Mouse (Mus musculus): Measurements from ENCODE around the gene Parvg. TPM values are rescaled to one million over a fixed set of nuclear protein-coding genes. Genes with fewer than 3 reads are reported as not detected.

Gene Parvg
- total RNA-seq, 2 experiments from 2014 or later, result 1.3 to 1.4 TPM

GRCm38 (mm10) chr15:84301641-84302420 lies 22.0 kb upstream of the Parvg start:
- intact Hi-C loops (cut with DNase I), result loop anchor here (5.0 kb wide), 1 partner anchor 145 kb away; the partner anchor contains the start of gene Shisal1
- DNase-seq (ENCODE audit: low spot score), result no peak

DNA sequence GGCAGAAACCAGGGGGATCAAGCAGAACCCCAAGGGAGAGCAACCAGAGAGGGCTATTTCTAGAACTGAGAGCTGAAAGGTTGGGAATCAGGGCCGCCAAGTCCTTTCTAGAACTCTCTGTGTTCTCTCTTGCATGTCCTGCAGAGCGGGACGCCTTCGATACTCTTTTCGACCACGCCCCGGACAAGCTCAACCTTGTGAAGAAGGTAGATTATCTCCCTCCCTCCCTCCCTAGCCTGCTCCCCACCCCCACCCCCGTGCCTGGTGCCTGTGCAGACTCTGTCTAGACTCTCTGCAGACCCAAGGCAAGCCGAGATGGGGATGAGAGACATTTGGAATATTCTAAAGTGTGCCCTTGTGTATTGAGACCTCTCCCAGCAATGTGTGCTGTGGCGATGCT lies 20.6 kb upstream of the Parvg start:
- DNase-seq (ENCODE audit: low spot score), result no peak
- intact Hi-C loops (cut with DNase I), result loop anchor here (5.0 kb wide), 1 partner anchor 144 kb away; the partner anchor contains the start of gene Shisal1

DNA sequence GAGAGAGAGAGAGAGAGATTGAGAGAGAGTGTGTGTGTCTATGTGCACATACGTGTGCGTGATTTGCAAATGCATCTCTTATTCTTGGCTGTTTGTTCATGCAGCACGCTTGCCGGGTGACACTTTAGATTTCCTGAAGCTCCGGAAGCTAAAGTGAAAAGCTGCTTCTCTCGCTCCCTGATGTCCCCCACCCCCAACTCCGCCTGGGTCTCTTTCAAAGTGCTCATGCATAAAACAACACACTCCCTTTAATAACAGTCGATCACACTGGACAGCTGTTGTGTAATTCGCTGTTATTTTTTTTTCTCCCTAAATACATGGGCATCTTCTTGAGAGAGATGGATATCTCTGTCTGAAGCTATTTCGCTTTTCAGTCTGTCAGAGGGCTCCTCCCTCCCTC lies 18.5 kb upstream of the Parvg start:
- DNase-seq (ENCODE audit: low spot score), result no peak
- intact Hi-C loops (cut with DNase I), result no loop called here

GRCm38 (mm10) chr15:84310271-84310670 lies 13.6 kb upstream of the Parvg start:
- DNase-seq (ENCODE audit: low spot score), result no peak
- intact Hi-C loops (cut with DNase I), result no loop called here

- intact Hi-C loops (cut with DNase I), result no loop called here
- no peak for DNase-seq (ENCODE audit: low spot score)
Measured at GRCm38 (mm10) chr15:84311295-84312085, 12.3 kb upstream of the Parvg start.

GRCm38 (mm10) chr15:84312878-84313565 lies 10.8 kb upstream of the Parvg start:
- no peak for DNase-seq (ENCODE audit: low spot score)
- intact Hi-C loops (cut with DNase I), result no loop called here

- DNase-seq (ENCODE audit: low spot score), result no peak
- intact Hi-C loops (cut with DNase I), result no loop called here
Measured at GRCm38 (mm10) chr15:84313566-84313878, 10.3 kb upstream of the Parvg start.

GRCm38 (mm10) chr15:84314420-84315080 lies 9.3 kb upstream of the Parvg start:
- intact Hi-C loops (cut with DNase I), result no loop called here
- no peak for DNase-seq (ENCODE audit: low spot score)

GRCm38 (mm10) chr15:84315276-84316046 lies 8.4 kb upstream of the Parvg start:
- intact Hi-C loops (cut with DNase I), result no loop called here
- no peak for DNase-seq (ENCODE audit: low spot score)

DNA sequence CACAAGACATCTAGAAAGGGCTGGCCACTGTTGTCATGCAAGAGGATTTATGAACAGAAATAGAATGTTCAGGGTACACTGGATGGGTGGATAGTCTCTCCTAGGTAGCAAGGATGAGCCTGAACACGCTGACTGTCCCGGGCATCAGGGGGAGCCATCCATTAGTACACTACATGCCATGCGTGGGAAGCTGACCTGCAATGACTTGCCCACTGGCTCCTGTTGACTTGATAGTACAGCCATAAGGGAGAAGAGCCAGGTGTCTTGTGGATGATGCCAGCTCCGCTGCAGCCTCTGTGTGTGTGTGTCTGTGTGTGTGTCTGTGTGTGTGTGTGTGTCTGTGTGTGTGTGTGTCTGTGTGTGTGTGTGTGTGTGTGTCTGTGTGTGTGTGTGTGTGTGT lies 4.4 kb upstream of the Parvg start:
- intact Hi-C loops (cut with DNase I), result no loop called here

GRCm38 (mm10) chr15:84321544-84322174 lies 2.2 kb upstream of the Parvg start:
- intact Hi-C loops (cut with DNase I), result no loop called here
- no peak for DNase-seq (ENCODE audit: low spot score)

More for the DNA sequence above, 4.4 kb upstream of the Parvg start:
- no peak for DNase-seq (ENCODE audit: low spot score)

- intact Hi-C loops (cut with DNase I), result no loop called here
- no peak for DNase-seq (ENCODE audit: low spot score)
Measured at GRCm38 (mm10) chr15:84324870-84325553, 1.2 kb downstream of the Parvg start.

- intact Hi-C loops (cut with DNase I), result no loop called here
- no peak for DNase-seq (ENCODE audit: low spot score)
Measured at GRCm38 (mm10) chr15:84325736-84326135, 1.9 kb downstream of the Parvg start.

DNA sequence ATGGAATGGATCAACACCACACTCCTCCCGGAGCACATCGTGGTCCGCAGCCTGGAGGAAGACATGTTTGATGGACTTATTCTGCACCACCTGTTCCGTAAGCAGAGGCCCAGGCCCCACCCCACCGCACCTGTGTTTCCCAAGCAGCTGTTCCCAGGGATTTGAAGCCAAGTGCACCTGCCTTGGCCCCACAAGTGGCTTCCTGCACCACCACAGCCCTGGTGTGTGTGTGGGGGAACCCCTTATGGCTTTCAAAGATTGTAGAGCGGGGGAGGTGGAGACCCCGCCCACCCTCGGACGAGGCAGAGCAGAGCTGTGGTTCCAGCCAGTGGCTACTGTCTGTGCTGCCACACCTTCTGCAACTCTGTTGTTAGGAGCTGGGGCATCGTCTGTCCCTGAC lies 5.0 kb downstream of the Parvg start:
- intact Hi-C loops (cut with DNase I), result no loop called here
- DNase-seq (ENCODE audit: low spot score), result no peak

GRCm38 (mm10) chr15:84329940-84330339 lies 6.1 kb downstream of the Parvg start:
- intact Hi-C loops (cut with DNase I), result no loop called here
- DNase-seq (ENCODE audit: low spot score), result no peak

GRCm38 (mm10) chr15:84331066-84331612 lies 7.3 kb downstream of the Parvg start:
- intact Hi-C loops (cut with DNase I), result no loop called here

GRCm38 (mm10) chr15:84336281-84336817 lies 12.5 kb downstream of the Parvg start:
- no peak for DNase-seq (ENCODE audit: low spot score)

More at GRCm38 (mm10) chr15:84331066-84331612, 7.3 kb downstream of the Parvg start:
- no peak for DNase-seq (ENCODE audit: low spot score)

DNA sequence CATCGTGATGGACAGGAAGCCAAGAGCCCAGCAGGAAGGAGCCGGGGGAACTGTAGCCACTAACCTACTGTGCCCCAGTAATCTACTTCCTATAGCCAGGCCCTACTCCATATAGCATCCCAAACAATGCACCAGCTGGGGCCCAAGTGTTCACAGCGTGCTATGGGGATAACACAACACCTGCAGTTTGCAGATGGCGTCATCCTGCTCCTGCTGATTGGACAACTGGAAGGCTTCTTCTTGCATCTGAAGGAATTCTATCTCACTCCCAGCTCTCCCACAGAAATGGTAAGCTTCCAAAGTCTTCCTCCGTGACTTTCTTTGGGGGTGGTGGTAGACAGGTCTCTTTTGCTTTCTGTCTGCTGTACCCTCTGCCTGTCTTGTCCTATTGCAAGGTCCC lies 13.8 kb downstream of the Parvg start:
- no peak for DNase-seq (ENCODE audit: low spot score)
- intact Hi-C loops (cut with DNase I), result no loop called here

More at GRCm38 (mm10) chr15:84336281-84336817, 12.5 kb downstream of the Parvg start:
- intact Hi-C loops (cut with DNase I), result no loop called here

All from heart, postnatal 25 days (tissue).